ENCODE assay signal across 42 mouse cellular contexts in genomic region chr2:114037926-114038325, GRCm38 (mm10). TPM values are rescaled to one million over a fixed set of nuclear protein-coding genes. Genes with fewer than 3 reads are reported as not detected.
"Had no signal": no experiment of that assay in that cellular context is flagged by ENCODE, and none has a peak within 500 bp of the region (broad histone marks: within the 10 kb centered on the region; RNA-seq: fewer than 3 reads in every experiment).

No protein-coding gene starts in this region.

- ATAC-seq: liver, embryonic 12.5 days; lung, postnatal 0 days; midbrain, embryonic 13.5 days; midbrain, embryonic 15.5 days; midbrain, embryonic 16.5 days had no signal

- DNase-seq: left cerebral cortex, postnatal 4 days; liver; liver, embryonic 13.5 days; lung, adult 18-20 months; lung, adult 2 months; lung, embryonic 14.5 days; lung, postnatal 10 days; lung, postnatal 14 days; lung, postnatal 36 days; lung, postnatal 4 days; midbrain, embryonic 14.5 days had no signal

- H3K36me3 ChIP-seq: limb, embryonic 10.5 days; limb, embryonic 12.5 days; limb, embryonic 13.5 days; limb, embryonic 15.5 days; liver, embryonic 12.5 days; liver, embryonic 13.5 days; liver, embryonic 15.5 days; lung, embryonic 15.5 days; midbrain, embryonic 10.5 days; midbrain, embryonic 12.5 days; midbrain, embryonic 13.5 days; midbrain, embryonic 15.5 days had no signal

- H3K27me3 ChIP-seq: limb, embryonic 12.5 days; limb, embryonic 13.5 days; limb, embryonic 15.5 days; liver, embryonic 12.5 days; liver, embryonic 13.5 days; liver, embryonic 15.5 days; lung, embryonic 15.5 days; megakaryocyte, embryonic 14.5 days; midbrain, embryonic 12.5 days; midbrain, embryonic 13.5 days; midbrain, embryonic 15.5 days had no signal

- H3K4me2 ChIP-seq: limb, embryonic 12.5 days; limb, embryonic 13.5 days; limb, embryonic 15.5 days; liver, embryonic 11.5 days; liver, embryonic 12.5 days; liver, embryonic 13.5 days; liver, embryonic 15.5 days; lung, embryonic 14.5 days; lung, embryonic 15.5 days; midbrain, embryonic 11.5 days; midbrain, embryonic 12.5 days; midbrain, embryonic 13.5 days; midbrain, embryonic 15.5 days had no signal

- H3K9me3 ChIP-seq: limb, embryonic 10.5 days; limb, embryonic 12.5 days; limb, embryonic 13.5 days; limb, embryonic 15.5 days; liver, embryonic 12.5 days; liver, embryonic 13.5 days; liver, embryonic 15.5 days; lung, embryonic 15.5 days; megakaryocyte, embryonic 14.5 days; midbrain, embryonic 10.5 days; midbrain, embryonic 12.5 days; midbrain, embryonic 13.5 days; midbrain, embryonic 15.5 days had no signal

- H3K4me1 ChIP-seq: limb, embryonic 10.5 days; limb, embryonic 12.5 days; limb, embryonic 13.5 days; limb, embryonic 15.5 days; liver, embryonic 12.5 days; liver, embryonic 13.5 days; liver, embryonic 15.5 days; lung, embryonic 15.5 days; megakaryocyte, embryonic 14.5 days; midbrain, embryonic 10.5 days; midbrain, embryonic 12.5 days; midbrain, embryonic 13.5 days; midbrain, embryonic 15.5 days had no signal

- H3K27ac ChIP-seq: left cerebral cortex, adult 2 months; limb, embryonic 10.5 days; limb, embryonic 12.5 days; limb, embryonic 13.5 days; limb, embryonic 15.5 days; liver, embryonic 12.5 days; liver, embryonic 13.5 days; liver, embryonic 14.5 days; liver, embryonic 15.5 days; lung, embryonic 15.5 days; macrophage; midbrain, embryonic 10.5 days; midbrain, embryonic 12.5 days; midbrain, embryonic 13.5 days; midbrain, embryonic 15.5 days had no signal

- H3K9ac ChIP-seq: limb, embryonic 12.5 days; limb, embryonic 13.5 days; limb, embryonic 15.5 days; liver, embryonic 12.5 days; liver, embryonic 13.5 days; liver, embryonic 14.5 days; liver, embryonic 15.5 days; lung, embryonic 14.5 days; lung, embryonic 15.5 days; midbrain, embryonic 12.5 days; midbrain, embryonic 13.5 days; midbrain, embryonic 15.5 days had no signal

- H3K4me3 ChIP-seq: left cerebral cortex, adult 2 months; limb, embryonic 10.5 days; limb, embryonic 12.5 days; limb, embryonic 13.5 days; limb, embryonic 15.5 days; liver, embryonic 12.5 days; liver, embryonic 13.5 days; liver, embryonic 15.5 days; lung, embryonic 15.5 days; megakaryocyte, embryonic 14.5 days; midbrain, embryonic 10.5 days; midbrain, embryonic 12.5 days; midbrain, embryonic 13.5 days; midbrain, embryonic 15.5 days; myocyte had no signal

RNA-seq across cellular contexts. Expression of gene Actc1, which starts 15.4 kb away (rescaled TPM):
- total RNA-seq: left cerebral cortex, adult 18-20 months; left cerebral cortex, adult 2 months; left cerebral cortex, postnatal 10 days; left cerebral cortex, postnatal 25 days; left cerebral cortex, postnatal 36 days; left cerebral cortex, postnatal 4 days; megakaryocyte progenitor cell, adult 5-6 weeks; megakaryocyte, adult 5-6 weeks; megakaryocyte-erythroid progenitor cell, adult 5-6 weeks; monocyte, adult 5-6 weeks had no signal
- polyA plus RNA-seq: macrophage had no signal

RNA-seq across cellular contexts. Expression of gene Gjd2, which starts 24.5 kb away (rescaled TPM):
- total RNA-seq: liver, adult 2 months; megakaryocyte progenitor cell, adult 5-6 weeks; megakaryocyte, adult 5-6 weeks; megakaryocyte-erythroid progenitor cell, adult 5-6 weeks; monocyte, adult 5-6 weeks had no signal
- polyA plus RNA-seq: limb, embryonic 10.5 days; limb, embryonic 11.5 days; limb, embryonic 12.5 days; liver, adult 2 months; liver, embryonic 11.5 days; liver, embryonic 13.5 days; liver, embryonic 14.5 days; liver, embryonic 15.5 days; liver, embryonic 16.5 days; lung, embryonic 14.5 days; lung, postnatal 0 days; macrophage; myocyte had no signal
